Mouse (Mus musculus) liver, embryonic 14.5 days (tissue): ENCODE results near the gene Adamts16. TPM values are rescaled to one million over a fixed set of nuclear protein-coding genes. Genes with fewer than 3 reads are reported as not detected.
A peak's percentile ranks its signal among the peaks of the same experiment; 100 is the strongest.

Experiments
- ATAC-seq: fragments of 200-750 bp; cut with Nextera tagmentation; 2 replicates; pipeline ENCODE4 v1.8.0; 2017; ENCODE audit warnings: moderate number of reproducible peaks, mild to moderate bottlenecking, moderate library complexity; ENCODE audit not compliant: insufficient read depth
- DNase-seq, 3 experiments: peaks; one replicate each; pipeline ENCODE4 v3.0.0-alpha.2; 2012 to 2013; ENCODE audit warnings: low read depth in 3 of 3, low spot score in 3 of 3
- H3K27ac ChIP-seq: fragments of 300-500 bp; sonication (generic); 2 replicates; pipeline ENCODE4 v1.5.1; 2014; ENCODE audit warnings: moderate library complexity, mild to moderate bottlenecking, control low read depth, inconsistent platforms
- H3K27me3 ChIP-seq: fragments of 300-500 bp; sonication (generic); 2 replicates; pipeline ENCODE4 v1.6.1; 2014; ENCODE audit warnings: mild to moderate bottlenecking, low read length, moderate library complexity; ENCODE audit not compliant: control insufficient read depth, insufficient read depth
- H3K36me3 ChIP-seq: fragments of 300-500 bp; sonication (generic); replicated peaks from 2 replicates; pipeline ENCODE4 v1.6.1; 2014; ENCODE audit warnings: low read depth; ENCODE audit not compliant: control insufficient read depth, insufficient read depth
- H3K4me1 ChIP-seq, 2 experiments: fragments of 200-500 bp in 1 of 2; fragments of 300-500 bp in 1 of 2; sonication (generic) in 1 of 2; replicated peaks; 2 replicates each; pipeline ENCODE4 v1.6.1; 2012 to 2014; ENCODE audit warnings: antibody characterized with exemption in 1 of 2, inconsistent platforms in 1 of 2, low read length in 1 of 2; ENCODE audit not compliant: control insufficient read depth in 2 of 2, insufficient read depth in 2 of 2
- H3K4me2 ChIP-seq: fragments of 300-500 bp; sonication (generic); 2 replicates; pipeline ENCODE4 v1.6.1; 2014; ENCODE audit warnings: low read depth, mild to moderate bottlenecking, control low read depth, moderate library complexity
- H3K4me3 ChIP-seq, 2 experiments: fragments of 200-500 bp in 1 of 2; fragments of 300-500 bp in 1 of 2; sonication (generic) in 1 of 2; 2 replicates each; pipeline ENCODE4 v1.5.1; 2012 to 2014; ENCODE audit warnings: low read depth in 2 of 2, low read length in 2 of 2, mild to moderate bottlenecking in 2 of 2, control low read depth in 1 of 2, inconsistent platforms in 1 of 2, moderate library complexity in 1 of 2; ENCODE audit not compliant: insufficient read depth in 1 of 2
- H3K9ac ChIP-seq: fragments of 300-500 bp; sonication (generic); replicated peaks from 2 replicates; pipeline ENCODE4 v1.6.1; 2014; ENCODE audit warnings: mild to moderate bottlenecking, control low read depth, moderate library complexity
- H3K9me3 ChIP-seq: fragments of 300-500 bp; sonication (generic); 2 replicates; pipeline ENCODE4 v1.6.1; 2016; ENCODE audit warnings: low read length, mixed read lengths; ENCODE audit not compliant: control insufficient read depth
- CTCF ChIP-seq: IDR thresholded peaks from 2 replicates; pipeline ENCODE4 v1.5.1; 2016; ENCODE audit warnings: antibody characterized with exemption, low read depth, control low read depth
- EP300 ChIP-seq: IDR thresholded peaks from 2 replicates; pipeline ENCODE4 v1.6.1; 2016; ENCODE audit warnings: antibody characterized with exemption, low read depth
- WGBS: fragments of 180-500 bp; shearing (Covaris S2); extraction: QIAGEN DNeasy Blood & Tissue Kit; methylation state at CpG from one replicate; pipeline ENCODE4 v1.1.7; 2014; ENCODE audit not compliant: insufficient replicate concordance; 5-methylcytosine and 5-hydroxymethylcytosine counted together
- polyA plus RNA-seq, 2 experiments: library from polyadenylated mRNA; depleted of rRNA in 1 of 2; stranded (reverse) in 1 of 2; unstranded in 1 of 2; fragments of >200 nt; fragmentation: Nextera tagmentation in 1 of 2; extraction: Ambion mirVana in 1 of 2; gene quantifications; 2 replicates each; pipeline versions ENCODE4 v1.2.1 to v1.2.3; 2012 to 2014

The Adamts16 gene
- polyA plus RNA-seq, 2 experiments: 0.04 to 0.15 TPM

DNA sequence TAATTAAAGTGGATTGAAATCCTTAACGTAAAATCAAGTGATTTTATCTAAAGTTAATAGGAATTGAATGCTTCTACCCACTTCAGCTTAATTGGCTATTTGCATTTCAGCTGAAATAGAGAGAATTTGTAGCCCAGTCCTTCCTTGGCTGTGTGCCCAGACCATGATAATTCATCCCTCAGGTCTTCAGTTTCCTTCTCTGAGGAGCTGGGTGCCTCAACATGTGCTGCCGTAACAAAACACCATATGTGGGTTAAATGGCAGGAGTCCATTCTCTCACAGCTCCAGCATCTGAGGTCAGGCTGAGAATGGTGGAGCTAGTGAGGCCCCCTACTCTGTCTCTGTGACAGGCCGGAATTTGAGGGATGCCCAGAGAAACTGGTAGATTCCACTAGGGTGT lies 29.4 kb upstream of the Adamts16 start:
- 65% methylated on average over 3 of the region's 3 CpGs for WGBS
- Histone ChIP-seq H3K4me1 (peaks cover 0 to 2% of the 10 kb centered on the region in 2 experiments; a peak in 1 of 4 replicates), H3K4me3 (no peak overlapping the region), H3K4me2 (no peak overlapping the region), H3K9me3 (no peaks in the 10 kb centered on the region), H3K9ac (no peak overlapping the region), H3K27ac (no peak overlapping the region), H3K36me3 (no peaks in the 10 kb centered on the region), H3K27me3 (no peaks in the 10 kb centered on the region)
- TF ChIP-seq CTCF (no peak), EP300 (no peak)
- no peak for ATAC-seq
- DNase-seq: no peak

DNA sequence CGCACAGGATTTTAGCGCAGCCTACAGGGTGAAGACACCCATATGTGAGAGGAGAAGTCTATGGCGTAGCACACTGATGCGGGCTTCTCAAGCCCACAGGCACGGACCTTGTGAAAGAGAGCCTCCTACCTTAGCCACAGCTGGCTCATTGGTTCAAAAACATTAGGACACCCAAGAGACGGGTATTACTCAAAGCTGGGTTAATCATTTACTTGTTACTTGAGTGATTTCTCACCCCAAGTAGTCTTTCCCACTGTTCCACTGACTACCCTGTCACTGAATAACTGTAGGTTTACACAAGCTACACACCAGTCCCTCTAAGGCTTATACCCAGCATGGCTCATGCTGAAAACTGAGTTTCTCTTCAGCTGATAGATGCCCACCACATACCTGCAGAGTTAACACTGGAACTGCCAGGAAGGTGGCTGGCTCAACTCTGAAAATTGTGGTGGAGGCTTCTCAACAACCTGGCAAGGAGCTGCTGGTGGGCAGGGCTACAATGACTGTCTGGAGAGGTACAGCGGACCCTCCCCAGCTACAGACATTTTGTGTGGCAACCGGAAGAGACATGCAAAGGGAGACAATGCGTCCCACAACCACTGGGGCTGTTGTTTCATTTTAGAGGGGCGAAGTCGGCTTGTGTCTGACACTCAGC lies 25.5 kb upstream of the Adamts16 start:
- no peaks in the 10 kb centered on the region for H3K27me3 ChIP-seq
- TF ChIP-seq CTCF (no peak), EP300 (no peak)
- no peaks in the 10 kb centered on the region for H3K9me3 ChIP-seq
- H3K9ac ChIP-seq: no peak overlapping the region
- peaks cover 0 to 2% of the 10 kb centered on the region in 2 experiments; a peak in 1 of 4 replicates for H3K4me1 ChIP-seq
- H3K27ac ChIP-seq: no peak overlapping the region
- H3K4me2 ChIP-seq: no peak overlapping the region
- DNase-seq (peak; percentile 11 to 23 (median 17)), ATAC-seq (peak; percentile 68)
- H3K36me3 ChIP-seq: no peaks in the 10 kb centered on the region
- H3K4me3 ChIP-seq: no peak overlapping the region
- WGBS: 63% methylated on average over 11 of the region's 11 CpGs

DNA sequence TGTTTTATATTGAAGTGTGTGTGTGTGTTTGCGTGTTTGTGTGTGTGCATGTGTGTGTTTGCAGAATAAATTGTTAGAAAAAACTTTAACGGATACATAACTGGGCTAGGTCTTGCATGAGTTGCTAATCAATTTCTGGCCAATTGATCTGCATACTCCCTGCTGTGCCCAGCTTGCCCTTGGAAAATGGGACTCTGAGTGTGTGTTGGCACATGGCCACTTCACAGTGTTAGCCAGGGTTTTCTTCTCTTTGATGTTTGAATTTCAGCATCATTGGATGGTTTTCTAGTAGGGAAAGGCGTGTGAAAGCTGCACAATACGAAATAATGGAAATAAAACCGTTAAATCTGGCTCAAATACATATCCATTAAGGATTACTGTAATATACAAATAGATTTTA lies 24.3 kb upstream of the Adamts16 start:
- H3K27ac ChIP-seq: no peak overlapping the region
- no peak overlapping the region for H3K4me2 ChIP-seq
- H3K36me3 ChIP-seq: no peaks in the 10 kb centered on the region
- H3K27me3 ChIP-seq: no peaks in the 10 kb centered on the region
- DNase-seq (no peak), ATAC-seq (no peak)
- no peak overlapping the region for H3K4me3 ChIP-seq
- H3K9ac ChIP-seq: no peak overlapping the region
- WGBS: 59% methylated on average over 5 of the region's 5 CpGs
- TF ChIP-seq EP300: no peak
- no peak for TF ChIP-seq CTCF
- no peaks in the 10 kb centered on the region for H3K9me3 ChIP-seq
- peaks cover 0 to 2% of the 10 kb centered on the region in 2 experiments; a peak in 1 of 4 replicates for H3K4me1 ChIP-seq

DNA sequence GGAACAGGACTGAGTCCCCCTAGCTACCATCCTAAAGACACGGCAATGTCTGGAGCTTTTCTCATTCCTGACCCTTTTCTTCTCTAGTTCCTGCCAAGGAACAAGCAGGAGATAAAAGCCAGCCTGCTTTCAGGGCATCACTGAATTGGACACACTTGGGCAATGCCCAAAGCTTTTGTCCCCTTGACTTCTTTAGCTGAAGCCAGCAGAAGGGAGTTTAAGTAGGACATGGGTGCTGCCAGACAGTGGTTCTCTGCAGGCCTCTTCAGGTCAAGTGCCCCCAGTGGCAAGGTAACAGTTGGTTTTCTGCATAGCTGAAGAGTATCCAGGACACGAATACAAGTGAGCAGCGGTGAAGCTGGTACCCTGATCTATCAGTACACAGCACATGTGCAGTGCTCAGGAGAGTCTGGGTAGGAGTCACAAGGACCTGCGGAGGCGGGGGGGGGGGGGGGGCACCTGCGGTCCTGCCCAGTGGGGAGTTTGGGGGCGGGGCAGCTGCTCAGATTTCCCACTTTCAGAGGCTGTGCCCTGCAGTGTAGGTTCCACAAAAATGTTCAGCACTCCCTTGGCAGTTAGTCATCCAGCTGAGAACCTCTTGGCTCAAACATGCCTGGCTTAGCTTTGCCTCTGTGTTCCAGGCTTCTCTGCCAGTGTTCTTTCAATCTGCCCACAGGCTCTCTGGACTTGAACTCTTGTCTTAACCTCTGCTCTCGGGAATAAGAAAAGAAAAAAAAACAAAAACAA lies 20.7 kb upstream of the Adamts16 start:
- WGBS: 42% methylated on average over 8 of the region's 8 CpGs

DNA sequence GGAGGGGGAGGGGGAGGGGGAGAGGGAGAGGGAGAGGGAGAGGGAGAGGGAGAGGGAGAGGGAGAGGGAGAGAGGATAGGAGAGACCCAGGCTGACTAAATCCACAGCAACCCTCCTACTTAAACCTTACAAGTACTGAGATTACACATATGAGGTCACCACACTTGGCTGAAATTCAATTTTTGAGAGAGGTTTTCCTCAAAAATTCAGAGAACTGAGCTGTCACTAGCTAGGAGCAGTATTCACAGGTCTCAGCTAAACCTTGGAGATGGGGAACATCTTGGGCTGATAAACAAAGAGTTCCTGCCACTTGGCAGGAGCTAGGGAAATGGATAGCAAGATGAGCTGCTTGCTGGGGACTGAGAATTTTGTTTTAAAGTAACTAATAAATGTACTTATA lies 12.0 kb upstream of the Adamts16 start:
- Histone ChIP-seq H3K4me1 (no peaks in the 10 kb centered on the region), H3K4me2 (no peak overlapping the region), H3K27me3 (no peaks in the 10 kb centered on the region), H3K4me3 (no peak overlapping the region), H3K36me3 (no peaks in the 10 kb centered on the region), H3K27ac (no peak overlapping the region), H3K9me3 (no peaks in the 10 kb centered on the region), H3K9ac (no peak overlapping the region)
- TF ChIP-seq CTCF: no peak
- TF ChIP-seq EP300: no peak
- ATAC-seq (no peak), DNase-seq (no peak)

More for the DNA sequence above, 20.7 kb upstream of the Adamts16 start:
- no peak for ATAC-seq
- Histone ChIP-seq H3K4me2 (no peak overlapping the region), H3K9ac (no peak overlapping the region), H3K27me3 (no peaks in the 10 kb centered on the region), H3K27ac (no peak overlapping the region), H3K36me3 (no peaks in the 10 kb centered on the region), H3K4me1 (peaks cover 0 to 1% of the 10 kb centered on the region in 2 experiments; a peak in 1 of 4 replicates), H3K4me3 (no peak overlapping the region), H3K9me3 (no peaks in the 10 kb centered on the region)
- DNase-seq: no peak
- no peak for TF ChIP-seq CTCF
- no peak for TF ChIP-seq EP300
